Mouse (Mus musculus) midbrain, embryonic 11.5 days (tissue): Measurements from ENCODE around the gene Rnf212b. TPM values are rescaled to one million over a fixed set of nuclear protein-coding genes. Genes with fewer than 3 reads are reported as not detected.

Experiments used
- ATAC-seq: fragments of 200-750 bp; cut with Nextera tagmentation; 2 replicates; pipeline ENCODE4 v1.8.0; 2017; ENCODE audit warnings: moderate TSS enrichment, moderate library complexity; ENCODE audit not compliant: low FRiP score
- DNase-seq: peaks from one replicate; pipeline ENCODE4 v3.0.0; 2015; ENCODE audit warnings: low spot score; ENCODE audit errors: missing footprints
- H3K27ac ChIP-seq: fragments of 300-500 bp; sonication (generic); 2 replicates; pipeline ENCODE4 v1.5.1; 2014; ENCODE audit warnings: low read depth, low read length
- H3K27me3 ChIP-seq: fragments of 300-500 bp; sonication (generic); 2 replicates; pipeline ENCODE4 v1.6.1; 2014; ENCODE audit warnings: mild to moderate bottlenecking, low read length, moderate library complexity, mixed read lengths; ENCODE audit not compliant: control insufficient read depth, insufficient read depth
- H3K36me3 ChIP-seq: fragments of 300-500 bp; sonication (generic); 2 replicates; pipeline ENCODE4 v1.6.1; 2014; ENCODE audit warnings: mild to moderate bottlenecking, low read length, moderate library complexity, mixed read lengths; ENCODE audit not compliant: control insufficient read depth, insufficient read depth
- H3K4me1 ChIP-seq: fragments of 300-500 bp; sonication (generic); 2 replicates; pipeline ENCODE4 v1.6.1; 2014; ENCODE audit warnings: low read length; ENCODE audit not compliant: control insufficient read depth, insufficient read depth
- H3K4me2 ChIP-seq: fragments of 300-500 bp; sonication (generic); 2 replicates; pipeline ENCODE4 v1.6.1; 2014; ENCODE audit warnings: mild to moderate bottlenecking, moderate library complexity
- H3K4me3 ChIP-seq: fragments of 300-500 bp; sonication (generic); 2 replicates; pipeline ENCODE4 v1.5.1; 2014; ENCODE audit warnings: low read depth, low read length
- H3K9ac ChIP-seq: fragments of 300-500 bp; sonication (generic); 2 replicates; pipeline ENCODE4 v1.6.1; 2014; ENCODE audit warnings: low read length
- H3K9me3 ChIP-seq: fragments of 300-500 bp; sonication (generic); 2 replicates; pipeline ENCODE4 v1.6.1; 2016; ENCODE audit warnings: low read length; ENCODE audit not compliant: control insufficient read depth
- WGBS: fragments of 180-500 bp; shearing (Covaris S2); extraction: QIAGEN DNeasy Blood & Tissue Kit; methylation state at CpG from one replicate; pipeline ENCODE4 v1.1.7; 2014; 5-methylcytosine and 5-hydroxymethylcytosine counted together
- polyA plus RNA-seq: library from polyadenylated mRNA; unstranded; fragments of >200 nt; fragmentation: Nextera tagmentation; extraction: Ambion mirVana; gene quantifications from 2 replicates; pipeline ENCODE4 v1.2.1, GENCODE M21; 2014

Gene Rnf212b
- polyA plus RNA-seq, 1 experiment from 2014 or later, result not detected

DNA sequence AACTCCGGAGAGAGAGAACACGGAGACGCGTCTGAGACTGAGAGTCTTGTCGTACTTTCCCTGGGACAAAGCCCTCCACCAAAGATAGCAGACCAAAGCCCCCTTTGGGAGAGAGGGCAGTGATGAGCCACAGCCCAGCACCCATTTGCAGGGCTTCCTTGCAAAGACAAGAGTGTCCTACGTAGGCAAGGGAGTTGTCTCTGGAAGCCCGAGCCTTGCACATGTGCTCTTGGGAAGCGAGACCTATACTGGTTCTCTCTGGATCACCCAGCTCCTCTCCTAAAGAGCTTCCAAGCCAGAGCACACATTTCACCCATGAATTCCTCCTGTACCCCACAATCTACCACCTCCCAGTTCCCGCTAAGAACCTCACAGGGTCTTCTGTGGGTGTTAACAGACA is 33.9 kb upstream of the Rnf212b start:
- 86% methylated on average over 9 of the region's 9 CpGs for WGBS
- H3K4me2 ChIP-seq, result no peak overlapping the region
- H3K4me3 ChIP-seq, result no peak overlapping the region
- no peak overlapping the region for H3K27ac ChIP-seq
- ATAC-seq, result no peak
- peaks cover 10% of the 10 kb centered on the region for H3K27me3 ChIP-seq
- no peaks in the 10 kb centered on the region for H3K9me3 ChIP-seq
- DNase-seq, result no peak
- H3K36me3 ChIP-seq, result no peaks in the 10 kb centered on the region
- H3K9ac ChIP-seq, result no peak overlapping the region
- peaks cover 7% of the 10 kb centered on the region for H3K4me1 ChIP-seq

DNA sequence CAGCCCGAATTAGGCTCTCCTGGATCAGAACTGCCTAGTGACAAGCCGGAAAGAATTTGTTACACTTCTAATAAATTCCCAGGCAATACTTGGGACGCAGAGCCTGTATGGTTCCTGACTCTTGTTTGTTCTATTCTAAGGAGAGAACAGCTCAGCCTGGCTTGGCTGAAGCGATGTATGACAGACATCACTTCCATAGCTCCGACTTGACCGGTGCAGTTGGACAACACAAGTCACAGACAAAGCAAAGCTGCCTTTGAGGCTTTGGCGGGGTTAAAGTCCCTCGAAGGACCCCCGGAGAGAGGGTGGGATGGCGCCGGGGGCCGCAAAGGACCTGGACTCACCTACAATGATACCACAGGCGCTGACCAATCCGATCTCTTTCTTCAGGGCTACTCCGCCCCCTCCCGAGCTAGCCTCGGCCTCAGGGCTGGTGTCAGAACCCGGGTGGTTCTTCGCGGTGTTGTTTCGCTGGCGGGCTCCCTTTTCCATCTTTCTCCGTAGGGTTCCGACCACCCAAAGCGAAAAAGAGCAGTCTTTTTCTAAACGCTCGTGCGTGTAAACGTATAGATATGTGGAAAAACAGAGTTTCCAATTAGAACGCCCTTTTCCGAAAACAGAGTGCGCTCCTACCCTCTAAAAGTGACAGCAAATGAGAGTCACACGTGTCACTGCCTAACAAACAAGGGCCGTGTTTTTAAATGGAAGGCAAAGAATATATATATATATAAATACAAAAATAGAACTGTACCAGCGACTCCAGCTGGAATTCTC is 32.9 kb upstream of the Rnf212b start:
- Histone ChIP-seq H3K9ac (peak overlapping the region; percentile 55; the same call in 1 of the 2 replicates), H3K4me3 (peak overlapping the region; percentile 47), H3K36me3 (no peaks in the 10 kb centered on the region), H3K4me1 (peaks cover 7% of the 10 kb centered on the region), H3K27ac (no peak overlapping the region), H3K4me2 (peak overlapping the region; percentile 87), H3K27me3 (peaks cover 10% of the 10 kb centered on the region), H3K9me3 (no peaks in the 10 kb centered on the region)
- peak; percentile 95 for DNase-seq
- peak; percentile 80 for ATAC-seq
- 3% methylated on average over 35 of the region's 35 CpGs for WGBS

DNA sequence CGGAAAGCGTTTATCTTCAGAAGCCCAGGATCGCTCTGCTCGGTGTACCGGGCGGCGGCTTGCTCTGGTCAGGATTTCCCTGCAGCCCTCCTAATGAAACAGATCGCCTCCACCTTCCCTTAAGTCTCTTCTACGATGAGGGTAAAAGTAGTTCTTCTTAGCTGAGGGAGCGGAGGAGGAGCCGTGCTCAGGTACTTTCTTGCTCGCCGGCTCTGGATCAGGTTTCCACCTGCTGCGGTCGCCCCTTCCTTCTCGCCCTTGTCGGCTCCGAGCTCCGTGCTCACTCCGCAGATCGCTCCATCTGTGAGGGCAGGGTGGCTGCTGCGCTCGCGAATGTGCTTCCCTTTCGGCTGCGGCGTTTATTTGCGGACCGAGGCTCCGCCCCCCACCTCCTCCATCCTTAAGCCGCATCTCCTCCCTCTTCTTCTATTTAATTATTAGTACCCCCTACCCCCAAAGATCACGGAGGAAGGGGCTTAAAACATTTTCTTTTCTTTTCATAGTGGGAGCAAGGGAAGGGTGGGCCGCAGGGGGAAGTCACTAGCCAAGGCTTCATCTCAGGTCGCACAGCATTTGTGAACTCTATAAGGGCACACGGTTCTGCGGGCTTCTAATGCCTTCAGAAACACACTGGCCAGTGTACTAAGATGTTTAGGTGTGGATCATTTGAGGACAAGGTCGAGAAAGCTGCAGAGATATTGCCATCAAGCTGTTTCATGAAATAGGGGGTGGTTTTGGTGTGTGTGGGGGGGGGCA is 32.2 kb upstream of the Rnf212b start, which contains the start of gene Slc7a8:
Gene Slc7a8, minus strand, starts transcription at position 337 of the 756 bp plus-strand sequence.
- Histone ChIP-seq H3K36me3 (no peaks in the 10 kb centered on the region), H3K4me1 (peaks cover 7% of the 10 kb centered on the region), H3K27ac (no peak within 1 kb of the TSS), H3K4me3 (peak within 1 kb of the TSS; percentile 47), H3K9me3 (no peaks in the 10 kb centered on the region), H3K27me3 (peaks cover 10% of the 10 kb centered on the region), H3K4me2 (peak within 1 kb of the TSS; percentile 87), H3K9ac (peak within 1 kb of the TSS; percentile 55; the same call in 1 of the 2 replicates)
- ATAC-seq, result peak; percentile 80
- peak; percentile 95 for DNase-seq
- 1% methylated on average over 37 of the region's 37 CpGs for WGBS

DNA sequence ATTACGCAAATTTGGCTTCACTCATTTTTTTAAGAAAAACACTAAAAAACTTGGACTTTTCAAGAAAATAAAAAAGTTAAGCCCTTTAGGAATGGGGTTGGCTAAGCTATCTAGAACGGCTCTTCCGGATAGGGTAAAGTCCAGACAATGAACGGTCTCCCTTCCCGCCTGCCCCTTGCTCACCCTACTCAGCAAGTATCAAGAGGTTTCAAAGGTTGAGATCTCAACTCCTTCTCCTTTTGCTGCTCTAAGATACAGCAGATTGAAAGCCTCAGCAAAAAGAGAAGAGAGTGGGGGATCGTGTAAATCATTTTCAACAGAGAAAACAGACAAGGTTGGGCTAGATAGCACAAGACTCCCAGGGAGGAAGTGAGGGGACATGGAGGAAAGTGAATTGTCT is 31.0 kb upstream of the Rnf212b start:
- H3K9me3 ChIP-seq, result no peaks in the 10 kb centered on the region
- DNase-seq, result no peak
- no peak overlapping the region for H3K9ac ChIP-seq
- no peak overlapping the region for H3K4me3 ChIP-seq
- peaks cover 7% of the 10 kb centered on the region for H3K4me1 ChIP-seq
- 88% methylated on average over 6 of the region's 6 CpGs for WGBS
- peaks cover 10% of the 10 kb centered on the region for H3K27me3 ChIP-seq
- H3K36me3 ChIP-seq, result no peaks in the 10 kb centered on the region
- H3K27ac ChIP-seq, result no peak overlapping the region
- ATAC-seq, result no peak
- H3K4me2 ChIP-seq, result no peak overlapping the region

DNA sequence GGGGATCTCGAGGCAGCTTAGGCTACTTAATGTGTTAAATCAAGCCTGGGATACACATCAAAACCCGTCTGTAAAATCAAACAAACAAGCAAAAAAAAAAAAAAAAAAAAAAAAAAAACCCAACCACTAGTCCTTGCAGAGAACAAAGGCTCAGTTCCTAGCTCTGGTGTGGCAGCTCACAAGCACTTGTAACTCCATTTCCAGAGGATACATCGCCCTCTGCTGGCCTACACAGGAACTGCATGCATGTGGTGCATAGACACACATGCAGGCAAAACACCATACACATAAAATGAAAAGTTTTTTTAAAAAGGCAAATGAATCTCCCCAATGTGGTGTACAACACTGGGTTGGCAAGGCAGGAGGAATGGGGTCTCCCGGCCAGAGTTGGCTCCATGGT is 28.0 kb upstream of the Rnf212b start:
- Histone ChIP-seq H3K9me3 (no peaks in the 10 kb centered on the region), H3K27ac (no peak overlapping the region), H3K4me2 (no peak overlapping the region), H3K4me3 (no peak overlapping the region), H3K36me3 (no peaks in the 10 kb centered on the region), H3K27me3 (peaks cover under 1% of the 10 kb centered on the region; the same call in 1 of the 2 replicates), H3K9ac (no peak overlapping the region), H3K4me1 (peaks cover 2% of the 10 kb centered on the region; the same call in 1 of the 2 replicates)
- ATAC-seq, result no peak
- peak; percentile 93 for DNase-seq
- 52% methylated on average over 4 of the region's 4 CpGs for WGBS

DNA sequence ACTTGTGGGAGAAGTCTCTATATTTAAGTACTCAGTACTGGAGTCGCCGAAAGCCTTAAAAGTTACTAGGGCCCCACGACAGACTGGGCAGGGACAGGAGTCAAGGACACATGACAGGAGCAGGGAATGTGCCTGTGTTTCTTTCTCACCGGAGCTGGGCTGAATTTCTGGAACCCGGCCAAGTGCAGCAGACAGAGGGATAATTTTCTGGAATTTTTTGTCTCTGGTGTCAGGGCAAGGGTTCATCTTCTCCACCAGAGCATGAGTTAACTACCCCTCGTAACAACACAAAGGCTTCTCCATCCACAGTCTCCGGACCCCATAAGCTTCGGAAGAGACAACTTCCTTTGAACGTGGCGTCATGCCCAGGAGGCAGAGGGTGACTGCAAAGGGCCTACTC is 27.5 kb upstream of the Rnf212b start:
- WGBS, result 81% methylated on average over 10 of the region's 10 CpGs
- H3K9ac ChIP-seq, result no peak overlapping the region
- no peak overlapping the region for H3K27ac ChIP-seq
- no peaks in the 10 kb centered on the region for H3K27me3 ChIP-seq
- ATAC-seq, result no peak
- no peaks in the 10 kb centered on the region for H3K4me1 ChIP-seq
- DNase-seq, result no peak
- no peaks in the 10 kb centered on the region for H3K36me3 ChIP-seq
- H3K4me2 ChIP-seq, result no peak overlapping the region
- no peaks in the 10 kb centered on the region for H3K9me3 ChIP-seq
- H3K4me3 ChIP-seq, result no peak overlapping the region

DNA sequence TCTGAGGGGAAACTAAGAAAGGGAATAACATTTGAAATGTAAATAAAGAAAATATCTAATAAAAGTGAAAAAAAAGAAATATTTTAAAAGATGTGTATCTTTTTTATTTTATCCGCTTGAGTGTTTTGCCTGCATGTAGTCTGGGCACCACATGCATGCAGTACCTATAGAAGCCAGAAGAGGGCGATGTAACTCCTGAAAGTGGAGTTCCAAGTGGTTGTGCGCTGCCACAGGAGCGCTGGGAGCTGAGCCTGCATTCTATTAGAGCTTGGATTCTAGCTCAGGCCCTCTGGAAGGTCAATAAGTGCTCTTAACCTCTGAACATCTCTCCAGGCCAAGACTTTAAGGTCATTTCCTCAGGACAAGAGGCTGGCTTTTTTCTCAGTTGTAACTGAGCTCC is 26.7 kb upstream of the Rnf212b start:
- ATAC-seq (no peak), DNase-seq (no peak)
- no peak overlapping the region for H3K4me2 ChIP-seq
- WGBS, result 48% methylated on average over 4 of the region's 4 CpGs
- no peaks in the 10 kb centered on the region for H3K27me3 ChIP-seq
- H3K9me3 ChIP-seq, result no peaks in the 10 kb centered on the region
- H3K4me1 ChIP-seq, result no peaks in the 10 kb centered on the region
- H3K9ac ChIP-seq, result no peak overlapping the region
- H3K36me3 ChIP-seq, result no peaks in the 10 kb centered on the region
- H3K27ac ChIP-seq, result no peak overlapping the region
- H3K4me3 ChIP-seq, result no peak overlapping the region

DNA sequence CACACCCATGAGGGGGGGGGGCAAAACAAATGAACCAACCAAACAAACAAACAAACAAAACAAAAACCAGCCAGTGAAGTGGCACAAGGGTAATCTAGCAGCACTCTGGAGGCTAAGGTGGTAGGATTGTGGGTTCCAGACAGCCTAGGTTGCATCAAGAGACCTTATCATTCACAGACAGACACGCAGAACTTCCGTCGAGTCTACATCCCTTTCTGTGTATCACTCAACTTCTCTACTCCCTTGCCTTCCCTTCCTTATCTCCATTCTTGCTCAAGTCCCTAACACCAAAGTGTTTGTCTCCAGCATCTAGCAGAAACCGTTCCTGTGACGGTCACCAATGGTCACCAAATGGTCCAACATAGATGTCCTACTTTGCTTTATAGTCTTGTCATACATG is 25.7 kb upstream of the Rnf212b start:
- H3K36me3 ChIP-seq, result no peaks in the 10 kb centered on the region
- ATAC-seq (no peak), DNase-seq (no peak)
- H3K4me2 ChIP-seq, result no peak overlapping the region
- no peaks in the 10 kb centered on the region for H3K9me3 ChIP-seq
- no peak overlapping the region for H3K4me3 ChIP-seq
- 91% methylated on average over 5 of the region's 5 CpGs for WGBS
- no peak overlapping the region for H3K9ac ChIP-seq
- H3K27ac ChIP-seq, result no peak overlapping the region
- no peaks in the 10 kb centered on the region for H3K4me1 ChIP-seq
- no peaks in the 10 kb centered on the region for H3K27me3 ChIP-seq

DNA sequence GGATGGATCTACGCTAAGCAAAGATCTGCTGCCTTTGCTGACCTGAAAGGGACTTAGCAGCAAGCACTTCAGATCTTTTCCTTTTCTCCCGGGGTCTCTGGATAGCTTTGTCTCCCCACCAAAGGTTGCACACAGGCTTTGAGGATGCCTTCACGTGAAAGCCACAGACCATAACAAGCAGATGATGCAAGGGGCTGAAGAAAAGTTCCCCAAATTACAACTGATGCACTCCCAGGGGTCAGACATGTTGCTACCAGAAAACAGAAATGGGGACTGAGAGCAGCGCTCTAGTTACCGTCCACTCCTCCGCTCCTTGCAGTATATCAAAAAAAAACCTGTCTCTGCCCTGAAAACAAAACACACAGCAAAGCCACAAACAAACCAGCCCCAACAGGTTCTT is 21.8 kb upstream of the Rnf212b start:
- ATAC-seq (no peak), DNase-seq (no peak)
- H3K9me3 ChIP-seq, result no peaks in the 10 kb centered on the region
- WGBS, result 79% methylated on average over 6 of the region's 6 CpGs
- H3K4me1 ChIP-seq, result no peaks in the 10 kb centered on the region
- H3K36me3 ChIP-seq, result no peaks in the 10 kb centered on the region
- no peak overlapping the region for H3K4me2 ChIP-seq
- H3K27ac ChIP-seq, result no peak overlapping the region
- H3K4me3 ChIP-seq, result no peak overlapping the region
- no peaks in the 10 kb centered on the region for H3K27me3 ChIP-seq
- H3K9ac ChIP-seq, result no peak overlapping the region
